Mouse (Mus musculus): ENCODE measurements at regions not wholly inside any gene's neighbourhood (a gene's known extent, or its start where the extent isn't known, plus 50 kb on each side); places are given as distances from the start of the nearest gene placed in this dataset.

GRCm38 (mm10) chr8:55622399-55622798, 284.3 kb downstream of the Adam29 start:
- Histone ChIP-seq H3K36me3 (ENCODE audit: control insufficient read depth, insufficient read depth) (no peaks in the 10 kb centered on the region), H3K27me3 (ENCODE audit: control insufficient read depth, insufficient read depth, insufficient read length) (no peaks in the 10 kb centered on the region), H3K4me3 (no peak overlapping the region), H3K4me2 (ENCODE audit: low read depth) (no peak overlapping the region), H3ac (ENCODE audit: control insufficient read depth, insufficient read length) (no peak overlapping the region), H3K79me2 (ENCODE audit: control insufficient read depth, insufficient read depth) (no peaks in the 10 kb centered on the region)
- TF ChIP-seq MYOG (IDR thresholded peaks at IDR 0.05; ENCODE audit: control insufficient read depth in 1 of 3, insufficient read depth in 1 of 3, insufficient read length in 2 of 3, low read depth in 2 of 3) (no peak), TCF12 (IDR thresholded peaks at IDR 0.05; ENCODE audit: insufficient read depth, poor library complexity, severe bottlenecking) (no peak), USF1 (IDR thresholded peaks at IDR 0.05; ENCODE audit: low read depth) (no peak), REST (IDR thresholded peaks at IDR 0.05; ENCODE audit: insufficient read depth, insufficient read length) (no peak), CEBPB (IDR thresholded peaks at IDR 0.05; ENCODE audit: insufficient read depth, poor library complexity, severe bottlenecking) (no peak)
